Mouse (Mus musculus) ES-Bruce4 (cell line): ENCODE results near the gene Wdpcp. TPM values are rescaled to one million over a fixed set of nuclear protein-coding genes. Genes with fewer than 3 reads are reported as not detected.

Source experiments
- H3K27ac ChIP-seq: 2 replicates; pipeline ENCODE4 v1.5.1; 2012; ENCODE audit warnings: low read length, inconsistent platforms; ENCODE audit not compliant: insufficient read depth
- H3K27me3 ChIP-seq: 2 replicates; pipeline ENCODE4 v1.6.1; 2012; ENCODE audit warnings: mild to moderate bottlenecking, low read length, inconsistent platforms; ENCODE audit not compliant: control insufficient read depth, poor library complexity, insufficient read depth, severe bottlenecking
- H3K36me3 ChIP-seq: 2 replicates; pipeline ENCODE4 v1.6.1; 2012; ENCODE audit warnings: inconsistent platforms, mild to moderate bottlenecking, low read length, moderate library complexity; ENCODE audit not compliant: control insufficient read depth, poor library complexity, insufficient read depth, severe bottlenecking
- H3K4me1 ChIP-seq: one replicate; pipeline ENCODE4 v1.8.1; 2011; ENCODE audit warnings: low read length; ENCODE audit not compliant: control insufficient read depth, insufficient read depth
- H3K4me3 ChIP-seq: 2 replicates; pipeline ENCODE4 v1.5.1; 2011; ENCODE audit warnings: low read depth, mild to moderate bottlenecking, low read length
- H3K9ac ChIP-seq: 2 replicates; pipeline ENCODE4 v1.6.1; 2012; ENCODE audit warnings: low read depth, mild to moderate bottlenecking, inconsistent platforms; ENCODE audit not compliant: poor library complexity, severe bottlenecking
- H3K9me3 ChIP-seq: replicated peaks from 2 replicates; pipeline ENCODE4 v1.6.1; 2012; ENCODE audit warnings: mild to moderate bottlenecking, low read length, inconsistent platforms; ENCODE audit not compliant: control insufficient read depth, poor library complexity, insufficient read depth, severe bottlenecking
- CTCF ChIP-seq: IDR thresholded peaks from one replicate; pipeline ENCODE4 v1.8.1; 2011; ENCODE audit warnings: low read depth, low read length
- EP300 ChIP-seq: IDR thresholded peaks from 2 replicates; pipeline ENCODE4 v1.6.1; 2011; ENCODE audit warnings: low read depth, low read length; ENCODE audit not compliant: insufficient read depth
- POLR2A ChIP-seq: IDR thresholded peaks from one replicate; pipeline ENCODE4 v1.8.1; 2011; ENCODE audit warnings: low read length; ENCODE audit not compliant: insufficient read depth
- polyA plus RNA-seq: library from polyadenylated mRNA; stranded (reverse); fragments of >200 nt; gene quantifications from 2 replicates; pipeline ENCODE4 v1.2.4, GENCODE M21; 2011; ENCODE audit warnings: low read depth; ENCODE audit not compliant: missing spikeins, insufficient read depth, insufficient read length

Wdpcp gene
- polyA plus RNA-seq, 1 experiment = 1.7 TPM

- Histone ChIP-seq H3K27ac (no peak overlapping the region), H3K9me3 (no peaks in the 10 kb centered on the region), H3K4me1 (no peaks in the 10 kb centered on the region), H3K27me3 (no peaks in the 10 kb centered on the region), H3K9ac (no peak overlapping the region), H3K4me3 (no peak overlapping the region), H3K36me3 (no peaks in the 10 kb centered on the region)
- TF ChIP-seq EP300 = no peak
- TF ChIP-seq CTCF = no peak
- TF ChIP-seq POLR2A = no peak
These were observed 27.0 kb upstream of the Wdpcp start for GRCm38 (mm10) chr11:21545021-21545420.

GRCm38 (mm10) chr11:21545951-21546350 is 26.1 kb upstream of the Wdpcp start:
- Histone ChIP-seq H3K27me3 (no peaks in the 10 kb centered on the region), H3K9me3 (no peaks in the 10 kb centered on the region), H3K27ac (no peak overlapping the region), H3K36me3 (no peaks in the 10 kb centered on the region), H3K4me1 (no peaks in the 10 kb centered on the region), H3K9ac (no peak overlapping the region), H3K4me3 (no peak overlapping the region)
- TF ChIP-seq EP300 (no peak), POLR2A (no peak), CTCF (no peak)

DNA sequence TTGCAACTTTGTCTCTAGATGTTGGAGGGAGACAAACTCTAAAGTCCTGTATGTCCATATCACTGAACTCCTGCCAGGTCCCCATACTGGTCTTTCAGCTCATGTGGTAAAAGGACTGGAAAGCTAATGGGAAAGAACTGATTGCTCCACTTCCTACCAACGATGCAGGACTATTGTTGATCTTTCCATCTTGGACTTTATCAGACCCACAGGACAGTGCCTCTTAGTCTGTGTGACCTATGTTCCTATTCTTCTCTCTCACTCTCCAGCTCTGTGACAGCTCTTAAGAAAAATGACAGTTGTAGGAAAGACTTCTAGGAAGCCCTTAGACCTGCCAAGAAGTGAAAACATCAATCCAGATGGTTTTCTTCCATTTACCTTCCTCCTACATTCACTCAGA is 25.4 kb upstream of the Wdpcp start:
- Histone ChIP-seq H3K27me3 (no peaks in the 10 kb centered on the region), H3K4me1 (no peaks in the 10 kb centered on the region), H3K4me3 (no peak overlapping the region), H3K36me3 (no peaks in the 10 kb centered on the region), H3K9ac (no peak overlapping the region), H3K9me3 (no peaks in the 10 kb centered on the region), H3K27ac (no peak overlapping the region)
- TF ChIP-seq POLR2A (no peak), CTCF (no peak), EP300 (no peak)

GRCm38 (mm10) chr11:21547518-21547917 is 24.5 kb upstream of the Wdpcp start:
- Histone ChIP-seq H3K9me3 (no peaks in the 10 kb centered on the region), H3K36me3 (no peaks in the 10 kb centered on the region), H3K4me3 (no peak overlapping the region), H3K9ac (no peak overlapping the region), H3K27me3 (no peaks in the 10 kb centered on the region), H3K4me1 (no peaks in the 10 kb centered on the region), H3K27ac (no peak overlapping the region)
- TF ChIP-seq POLR2A (no peak), CTCF (no peak), EP300 (no peak)

GRCm38 (mm10) chr11:21549052-21549451 is 23.0 kb upstream of the Wdpcp start:
- Histone ChIP-seq H3K27ac (no peak overlapping the region), H3K27me3 (peaks cover 1% of the 10 kb centered on the region; the same call in 1 of the 2 replicates), H3K9me3 (no peaks in the 10 kb centered on the region), H3K4me3 (no peak overlapping the region), H3K9ac (no peak overlapping the region), H3K36me3 (no peaks in the 10 kb centered on the region), H3K4me1 (no peaks in the 10 kb centered on the region)
- no peak for TF ChIP-seq CTCF
- TF ChIP-seq EP300 = no peak
- no peak for TF ChIP-seq POLR2A

GRCm38 (mm10) chr11:21549754-21550153 is 22.3 kb upstream of the Wdpcp start:
- no peak overlapping the region for H3K9ac ChIP-seq
- no peaks in the 10 kb centered on the region for H3K9me3 ChIP-seq
- TF ChIP-seq CTCF = no peak
- no peak overlapping the region for H3K4me3 ChIP-seq
- H3K27me3 ChIP-seq = peaks cover 1% of the 10 kb centered on the region; the same call in 1 of the 2 replicates
- no peaks in the 10 kb centered on the region for H3K36me3 ChIP-seq
- no peak overlapping the region for H3K27ac ChIP-seq
- no peaks in the 10 kb centered on the region for H3K4me1 ChIP-seq
